Mouse (Mus musculus): ENCODE results near the gene Pdzd7. TPM values are rescaled to one million over a fixed set of nuclear protein-coding genes. Genes with fewer than 3 reads are reported as not detected.
A peak's percentile ranks its signal among the peaks of the same experiment; 100 is the strongest.

Gene Pdzd7
- polyA plus RNA-seq, 1 experiment, result not detected

DNA sequence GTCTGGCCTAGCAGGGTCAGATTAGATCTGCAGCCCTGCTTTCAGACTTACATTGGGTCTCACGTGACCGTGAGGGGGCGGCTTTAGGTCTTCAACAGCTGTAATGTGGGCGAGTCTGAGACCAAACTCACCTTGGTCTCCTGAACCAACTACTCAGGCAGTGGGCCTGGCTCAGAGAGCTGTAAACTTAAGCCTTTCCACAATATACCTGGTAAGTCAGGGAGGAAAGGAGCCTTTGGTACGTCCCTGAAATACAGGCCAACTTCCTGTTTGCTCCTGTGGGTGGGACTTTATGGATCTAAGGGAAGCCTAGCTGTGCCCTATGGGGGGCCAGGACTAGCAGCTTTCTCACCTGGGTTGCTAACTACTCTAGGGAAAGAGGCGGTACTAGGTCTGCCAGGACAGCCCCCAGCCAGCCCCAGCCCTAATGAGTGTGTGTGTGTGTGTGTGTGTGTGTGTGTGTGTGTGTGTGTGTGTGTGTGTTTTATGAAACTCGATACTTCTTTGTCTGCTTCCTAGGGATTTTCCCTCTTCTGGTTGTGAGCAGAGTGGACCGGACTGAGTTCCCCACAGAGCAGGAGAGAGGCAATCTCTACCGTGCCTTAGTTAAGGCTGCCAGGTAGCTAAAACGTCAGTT, 31.1 kb downstream of the Pdzd7 start, which contains the start of gene Lzts2:
Lzts2 (plus strand) TSS at position 80 of the 637 bp plus-strand sequence.
- Histone ChIP-seq H3K4me1 (ENCODE audit: control insufficient read depth, insufficient read depth, low read length) (peaks cover 12% of the 10 kb centered on the region), H3K27ac (ENCODE audit: insufficient read depth, low read depth, low read length) (no peak within 1 kb of the TSS), H3K4me3 (ENCODE audit: insufficient read depth, low read length) (peak within 1 kb of the TSS; percentile 66)
- TF ChIP-seq CTCF (IDR thresholded peaks at IDR 0.05; ENCODE audit: low read depth, low read length), result no peak
- no peak for TF ChIP-seq POLR2A (IDR thresholded peaks at IDR 0.05; ENCODE audit: borderline replicate concordance, low read depth, low read length)

DNA sequence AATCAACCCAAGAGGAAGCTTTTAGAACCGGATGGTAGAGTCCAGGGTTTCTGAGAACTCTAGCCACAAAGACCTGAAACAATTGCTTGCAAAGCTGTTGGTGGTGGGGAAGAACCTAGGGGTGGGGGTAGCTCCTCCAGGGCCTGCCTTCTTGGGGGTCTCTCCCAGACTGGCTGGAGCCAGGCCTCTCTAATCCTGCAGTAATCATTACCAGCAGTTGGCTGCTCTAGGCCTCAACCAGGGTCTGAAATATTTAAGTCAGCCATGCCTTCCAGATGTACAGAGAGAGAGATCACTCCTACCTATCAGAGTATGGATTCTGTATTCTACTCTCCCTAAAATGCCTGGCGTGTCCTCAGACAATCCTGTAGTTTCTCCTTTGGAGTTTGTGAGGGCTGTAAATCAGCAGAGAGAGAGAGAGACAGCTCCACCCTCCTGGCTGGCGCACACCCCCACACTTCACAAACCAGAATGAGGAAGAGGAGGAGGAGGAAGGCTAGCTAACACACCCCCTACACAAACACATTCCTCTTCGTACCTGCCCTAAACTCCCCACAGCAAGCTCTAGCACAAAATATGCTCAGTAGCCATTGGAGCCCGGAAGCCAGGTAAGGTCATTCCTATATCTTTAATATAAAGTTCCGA, 31.8 kb downstream of the Pdzd7 start:
- Histone ChIP-seq H3K4me3 (ENCODE audit: insufficient read depth, low read length) (no peak overlapping the region), H3K27ac (ENCODE audit: insufficient read depth, low read depth, low read length) (no peak overlapping the region), H3K4me1 (ENCODE audit: control insufficient read depth, insufficient read depth, low read length) (peaks cover 12% of the 10 kb centered on the region)
- no peak for TF ChIP-seq POLR2A (IDR thresholded peaks at IDR 0.05; ENCODE audit: borderline replicate concordance, low read depth, low read length)

- H3K27ac ChIP-seq (ENCODE audit: insufficient read depth, low read depth, low read length), result no peak overlapping the region
- no peak overlapping the region for H3K4me3 ChIP-seq (ENCODE audit: insufficient read depth, low read length)
- peaks cover 14% of the 10 kb centered on the region for H3K4me1 ChIP-seq (ENCODE audit: control insufficient read depth, insufficient read depth, low read length)
- TF ChIP-seq POLR2A (IDR thresholded peaks at IDR 0.05; ENCODE audit: borderline replicate concordance, low read depth, low read length) (no peak), CTCF (IDR thresholded peaks at IDR 0.05; ENCODE audit: low read depth, low read length) (peak; percentile 11; the same call in 1 of the 2 replicates)
These were observed 32.9 kb downstream of the Pdzd7 start for GRCm38 (mm10) chr19:45012636-45013035.

GRCm38 (mm10) chr19:45012219-45012618, 33.3 kb downstream of the Pdzd7 start:
- no peak overlapping the region for H3K27ac ChIP-seq (ENCODE audit: insufficient read depth, low read depth, low read length)
- H3K4me1 ChIP-seq (ENCODE audit: control insufficient read depth, insufficient read depth, low read length), result peaks cover 18% of the 10 kb centered on the region
- H3K4me3 ChIP-seq (ENCODE audit: insufficient read depth, low read length), result no peak overlapping the region
- no peak for TF ChIP-seq CTCF (IDR thresholded peaks at IDR 0.05; ENCODE audit: low read depth, low read length)
- TF ChIP-seq POLR2A (IDR thresholded peaks at IDR 0.05; ENCODE audit: borderline replicate concordance, low read depth, low read length), result no peak

DNA sequence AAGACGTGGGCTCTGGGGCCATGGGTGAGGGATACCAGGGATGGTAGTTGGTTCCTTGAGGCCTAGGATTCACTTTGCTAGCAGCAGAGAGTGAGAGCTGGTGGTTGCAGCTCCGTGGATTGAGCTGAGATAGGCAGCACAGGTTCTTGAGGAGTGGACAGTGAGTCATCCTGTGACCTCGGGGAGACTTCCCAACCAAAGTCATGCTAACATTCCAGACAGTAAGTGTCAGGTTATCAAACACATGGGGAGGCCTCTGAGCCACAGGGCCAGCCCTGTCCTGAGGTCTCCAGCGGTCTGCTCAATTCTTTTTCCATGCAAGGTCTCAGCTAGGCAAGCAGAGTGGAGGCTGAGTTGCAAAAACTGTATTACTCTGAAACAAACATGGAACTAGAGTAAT, 34.9 kb downstream of the Pdzd7 start:
- no peak for TF ChIP-seq CTCF (IDR thresholded peaks at IDR 0.05; ENCODE audit: low read depth, low read length)
- TF ChIP-seq POLR2A (IDR thresholded peaks at IDR 0.05; ENCODE audit: borderline replicate concordance, low read depth, low read length), result no peak
- Histone ChIP-seq H3K4me3 (ENCODE audit: insufficient read depth, low read length) (no peak overlapping the region), H3K4me1 (ENCODE audit: control insufficient read depth, insufficient read depth, low read length) (peaks cover 18% of the 10 kb centered on the region), H3K27ac (ENCODE audit: insufficient read depth, low read depth, low read length) (no peak overlapping the region)

DNA sequence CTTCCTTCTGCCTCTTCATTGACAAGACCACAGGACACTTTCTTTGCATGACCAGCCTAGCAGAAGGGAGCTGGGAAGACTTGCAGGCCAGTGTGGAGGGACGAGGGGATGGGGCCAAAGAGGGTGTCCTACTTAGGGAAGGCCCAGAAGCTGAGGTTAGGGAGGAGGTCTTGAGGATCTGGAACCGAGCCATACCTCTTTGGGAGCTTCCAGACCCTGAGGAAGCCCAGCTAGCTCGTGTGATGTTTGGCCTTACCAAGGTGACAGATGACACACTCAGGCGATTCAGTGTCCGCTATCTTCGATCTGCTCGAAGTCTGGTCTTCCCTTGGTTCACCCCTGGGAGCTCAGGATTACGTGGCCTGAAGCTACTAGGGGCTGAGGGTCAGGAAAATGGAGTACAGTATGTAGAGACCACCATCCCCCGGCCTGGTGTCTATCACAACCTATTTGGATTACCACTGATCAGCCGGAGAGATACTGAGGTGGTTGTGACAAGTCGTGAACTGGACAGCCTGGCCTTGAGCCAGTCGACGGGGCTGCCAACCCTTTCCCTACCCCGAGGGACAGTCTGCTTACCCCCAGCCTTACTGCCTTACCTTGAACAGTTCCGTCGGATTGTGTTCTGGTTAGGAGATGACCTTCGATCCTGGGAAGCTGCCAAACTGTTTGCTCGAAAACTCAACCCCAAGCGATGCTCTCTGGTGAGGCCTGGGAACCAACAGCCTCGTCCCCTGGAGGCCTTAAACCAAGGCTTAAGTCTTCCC, 37.9 kb downstream of the Pdzd7 start:
- H3K27ac ChIP-seq (ENCODE audit: insufficient read depth, low read depth, low read length), result peak overlapping the region; percentile 79; the same call in 1 of the 2 replicates
- TF ChIP-seq CTCF (IDR thresholded peaks at IDR 0.05; ENCODE audit: low read depth, low read length), result no peak
- TF ChIP-seq POLR2A (IDR thresholded peaks at IDR 0.05; ENCODE audit: borderline replicate concordance, low read depth, low read length), result no peak
- peak overlapping the region; percentile 92 for H3K4me3 ChIP-seq (ENCODE audit: insufficient read depth, low read length)
- H3K4me1 ChIP-seq (ENCODE audit: control insufficient read depth, insufficient read depth, low read length), result peaks cover 10% of the 10 kb centered on the region

GRCm38 (mm10) chr19:45007021-45007420, 38.5 kb downstream of the Pdzd7 start:
- peak overlapping the region; percentile 92 for H3K4me3 ChIP-seq (ENCODE audit: insufficient read depth, low read length)
- peak overlapping the region; percentile 79 for H3K27ac ChIP-seq (ENCODE audit: insufficient read depth, low read depth, low read length)
- no peak for TF ChIP-seq POLR2A (IDR thresholded peaks at IDR 0.05; ENCODE audit: borderline replicate concordance, low read depth, low read length)
- TF ChIP-seq CTCF (IDR thresholded peaks at IDR 0.05; ENCODE audit: low read depth, low read length), result no peak
- peaks cover 10% of the 10 kb centered on the region for H3K4me1 ChIP-seq (ENCODE audit: control insufficient read depth, insufficient read depth, low read length)

GRCm38 (mm10) chr19:45005957-45006712, 39.4 kb downstream of the Pdzd7 start, which contains the start of gene Mrpl43:
TSS of gene Mrpl43 (minus strand) at chr19:45006442.
- TF ChIP-seq POLR2A (IDR thresholded peaks at IDR 0.05; ENCODE audit: borderline replicate concordance, low read depth, low read length), result no peak
- no peak for TF ChIP-seq CTCF (IDR thresholded peaks at IDR 0.05; ENCODE audit: low read depth, low read length)
- peaks cover 10% of the 10 kb centered on the region for H3K4me1 ChIP-seq (ENCODE audit: control insufficient read depth, insufficient read depth, low read length)
- peak within 1 kb of the TSS; percentile 92 for H3K4me3 ChIP-seq (ENCODE audit: insufficient read depth, low read length)
- peak within 1 kb of the TSS; percentile 79 for H3K27ac ChIP-seq (ENCODE audit: insufficient read depth, low read depth, low read length)

GRCm38 (mm10) chr19:45005444-45005843, 40.1 kb downstream of the Pdzd7 start, which contains the start of gene Twnk:
TSS of gene Twnk (plus strand) at chr19:45005663.
- Histone ChIP-seq H3K4me1 (ENCODE audit: control insufficient read depth, insufficient read depth, low read length) (peaks cover 10% of the 10 kb centered on the region), H3K27ac (ENCODE audit: insufficient read depth, low read depth, low read length) (peak within 1 kb of the TSS; percentile 79), H3K4me3 (ENCODE audit: insufficient read depth, low read length) (peak within 1 kb of the TSS; percentile 92)
- TF ChIP-seq POLR2A (IDR thresholded peaks at IDR 0.05; ENCODE audit: borderline replicate concordance, low read depth, low read length) (0 out of 2 replicates have a peak, but pooled peaks have one; percentile 39), CTCF (IDR thresholded peaks at IDR 0.05; ENCODE audit: low read depth, low read length) (no peak)
